Mouse (Mus musculus) embryonic facial prominence, embryonic 15.5 days (tissue): ENCODE measurements around the gene Mcm10. TPM values are rescaled to one million over a fixed set of nuclear protein-coding genes. Genes with fewer than 3 reads are reported as not detected.

ENCODE experiments used
- ATAC-seq: fragments of 200-750 bp; cut with Nextera tagmentation; 2 replicates; pipeline ENCODE4 v1.8.0; 2017; ENCODE audit warnings: low read depth, moderate TSS enrichment; ENCODE audit not compliant: insufficient number of reproducible peaks, low FRiP score, low TSS enrichment
- H3K27ac ChIP-seq: fragments of 300-500 bp; sonication (generic); replicated peaks from 2 replicates; pipeline ENCODE4 v1.5.1; 2015; ENCODE audit warnings: mild to moderate bottlenecking, inconsistent platforms
- H3K27me3 ChIP-seq: fragments of 300-500 bp; sonication (generic); 2 replicates; pipeline ENCODE4 v1.6.1; 2015; ENCODE audit warnings: inconsistent platforms
- H3K36me3 ChIP-seq: fragments of 300-500 bp; sonication (generic); 2 replicates; pipeline ENCODE4 v1.6.1; 2015; ENCODE audit warnings: mild to moderate bottlenecking, inconsistent platforms
- H3K4me1 ChIP-seq: fragments of 300-500 bp; sonication (generic); 2 replicates; pipeline ENCODE4 v1.6.1; 2015; ENCODE audit warnings: inconsistent platforms
- H3K4me2 ChIP-seq: fragments of 300-500 bp; sonication (generic); replicated peaks from 2 replicates; pipeline ENCODE4 v1.6.1; 2015; ENCODE audit warnings: mild to moderate bottlenecking, inconsistent platforms
- H3K4me3 ChIP-seq: fragments of 300-500 bp; sonication (generic); replicated peaks from 2 replicates; pipeline ENCODE4 v1.5.1; 2015; ENCODE audit warnings: mild to moderate bottlenecking, inconsistent platforms
- H3K9ac ChIP-seq: fragments of 300-500 bp; sonication (generic); 2 replicates; pipeline ENCODE4 v1.6.1; 2015; ENCODE audit warnings: inconsistent platforms
- H3K9me3 ChIP-seq: fragments of 300-500 bp; sonication (generic); replicated peaks from 2 replicates; pipeline ENCODE4 v1.6.1; 2016; ENCODE audit warnings: inconsistent platforms
- WGBS: fragments of 180-500 bp; shearing (Covaris S2); methylation state at CpG from one replicate; pipeline ENCODE4 v1.1.7; 2015; 5-methylcytosine and 5-hydroxymethylcytosine counted together
- polyA plus RNA-seq: library from polyadenylated mRNA; unstranded; fragments of >200 nt; fragmentation: Nextera tagmentation; extraction: Ambion mirVana; gene quantifications from 2 replicates; pipeline ENCODE4 v1.2.1, GENCODE M21; 2015

Mcm10 gene
- polyA plus RNA-seq, 1 experiment from 2014 or later: 21.1 TPM

DNA sequence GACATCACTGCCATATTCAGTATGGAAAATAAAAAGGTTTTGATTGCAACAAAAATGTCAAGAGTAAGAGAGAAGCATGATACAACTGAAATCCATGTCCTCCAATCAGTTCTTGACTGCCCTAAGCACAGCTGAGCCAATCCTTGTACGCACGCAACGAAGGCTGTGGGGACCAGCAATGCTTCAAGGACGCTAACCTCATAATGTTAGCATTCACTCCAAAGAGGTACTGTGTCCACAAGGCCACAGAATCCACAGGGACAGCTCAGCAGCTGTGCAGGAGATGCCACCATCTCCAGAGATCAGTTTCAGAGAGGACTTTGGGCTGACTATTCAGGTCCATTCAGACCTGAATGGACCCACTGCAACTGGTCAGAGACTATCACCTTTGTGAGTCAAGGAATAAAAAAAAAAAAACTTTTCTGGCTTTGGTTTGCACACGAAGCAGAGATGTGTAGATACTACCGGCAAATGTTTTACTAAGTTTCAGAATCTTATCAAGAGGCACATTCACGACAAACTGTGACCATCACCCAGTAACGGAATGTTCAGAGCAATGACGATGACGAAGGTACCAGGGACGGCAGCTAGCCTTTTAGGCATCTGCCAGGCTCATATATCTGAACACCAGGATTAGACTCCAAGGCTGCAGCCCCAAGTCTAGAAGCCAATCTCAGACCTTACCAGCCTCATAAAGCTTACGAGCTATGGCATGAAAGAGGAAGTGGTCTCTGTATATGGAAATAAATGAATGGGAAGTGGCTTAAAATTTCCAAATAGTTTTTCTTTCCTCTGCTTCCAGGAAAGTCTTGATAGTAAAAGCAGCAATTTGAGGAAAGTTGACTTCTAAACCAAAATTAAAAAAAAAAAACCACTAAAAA, 27.9 kb upstream of the Mcm10 start:
- ATAC-seq: no peak
- H3K9me3 ChIP-seq: no peaks in the 10 kb centered on the region
- WGBS: 88% methylated on average over 12 of the region's 12 CpGs
- H3K27ac ChIP-seq: no peak overlapping the region
- no peak overlapping the region for H3K9ac ChIP-seq
- no peaks in the 10 kb centered on the region for H3K36me3 ChIP-seq
- no peak overlapping the region for H3K4me2 ChIP-seq
- H3K4me3 ChIP-seq: no peak overlapping the region
- peaks cover 8% of the 10 kb centered on the region; the same call in 1 of the 2 replicates for H3K4me1 ChIP-seq
- H3K27me3 ChIP-seq: no peaks in the 10 kb centered on the region

DNA sequence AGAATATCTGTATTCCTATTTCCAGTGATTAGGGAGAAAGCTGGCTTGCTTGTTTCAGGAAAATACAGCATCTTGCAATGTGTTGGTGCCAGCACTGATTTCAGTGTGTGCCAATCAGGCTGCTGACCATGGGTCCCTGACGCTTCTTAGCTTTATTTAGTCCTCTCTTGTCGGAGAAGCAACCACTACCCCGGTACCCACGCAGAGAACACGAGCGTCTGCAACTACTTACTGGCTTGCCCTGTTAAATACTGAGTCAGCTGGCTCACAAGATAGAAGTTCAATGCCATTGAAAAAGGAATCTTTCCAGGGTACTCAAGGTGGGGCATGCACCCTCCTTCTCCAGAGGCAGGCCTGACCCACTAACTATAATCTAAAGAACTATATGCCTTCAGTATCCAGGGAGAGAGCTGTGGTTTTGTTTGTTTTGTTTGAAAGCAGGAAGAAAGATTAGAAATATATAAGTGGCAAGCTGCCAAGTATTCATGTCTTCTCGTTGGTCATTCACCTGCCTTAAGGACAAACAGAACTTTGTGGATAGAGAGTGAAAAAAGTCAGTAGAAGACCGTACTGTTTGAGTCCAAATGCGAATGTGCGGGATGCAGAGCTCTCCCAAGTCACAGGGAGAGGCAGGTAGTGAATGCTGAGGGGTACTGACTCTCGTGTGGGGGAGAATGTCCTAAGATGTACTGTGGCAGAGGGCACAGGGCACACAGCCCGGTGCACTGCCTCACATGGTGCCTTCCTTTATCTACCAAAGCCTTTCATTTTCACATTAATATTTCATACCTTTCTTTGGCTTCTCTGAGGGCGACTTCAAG, 27.0 kb upstream of the Mcm10 start:
- ATAC-seq: no peak
- Histone ChIP-seq H3K4me3 (no peak overlapping the region), H3K27me3 (no peaks in the 10 kb centered on the region), H3K4me2 (no peak overlapping the region), H3K9ac (no peak overlapping the region), H3K36me3 (no peaks in the 10 kb centered on the region), H3K9me3 (no peaks in the 10 kb centered on the region), H3K4me1 (no peaks in the 10 kb centered on the region), H3K27ac (no peak overlapping the region)
- WGBS: 75% methylated on average over 13 of the region's 13 CpGs

DNA sequence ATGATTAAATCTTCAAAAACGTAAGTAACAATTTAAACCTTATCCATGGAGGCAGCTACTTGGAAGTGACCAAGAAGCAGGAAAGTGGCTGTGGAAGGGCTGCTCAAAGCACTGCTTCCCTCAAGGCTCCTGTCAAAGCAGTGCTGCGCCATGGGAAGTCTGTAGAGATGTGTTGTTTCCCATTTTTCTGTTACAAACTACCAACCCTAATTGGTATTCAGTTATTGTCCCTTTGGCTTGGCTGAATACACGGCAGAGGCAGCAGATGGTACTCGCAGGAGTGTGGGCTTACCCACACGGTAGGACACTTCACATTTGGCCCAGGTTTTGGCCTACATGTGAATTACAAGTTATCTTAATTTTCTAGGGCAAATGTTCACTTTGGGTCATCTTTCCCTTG, 25.7 kb upstream of the Mcm10 start:
- Histone ChIP-seq H3K27me3 (no peaks in the 10 kb centered on the region), H3K4me2 (no peak overlapping the region), H3K9me3 (no peaks in the 10 kb centered on the region), H3K4me1 (no peaks in the 10 kb centered on the region), H3K4me3 (no peak overlapping the region), H3K27ac (no peak overlapping the region), H3K9ac (no peak overlapping the region), H3K36me3 (no peaks in the 10 kb centered on the region)
- WGBS: 85% methylated on average over 5 of the region's 5 CpGs
- no peak for ATAC-seq

DNA sequence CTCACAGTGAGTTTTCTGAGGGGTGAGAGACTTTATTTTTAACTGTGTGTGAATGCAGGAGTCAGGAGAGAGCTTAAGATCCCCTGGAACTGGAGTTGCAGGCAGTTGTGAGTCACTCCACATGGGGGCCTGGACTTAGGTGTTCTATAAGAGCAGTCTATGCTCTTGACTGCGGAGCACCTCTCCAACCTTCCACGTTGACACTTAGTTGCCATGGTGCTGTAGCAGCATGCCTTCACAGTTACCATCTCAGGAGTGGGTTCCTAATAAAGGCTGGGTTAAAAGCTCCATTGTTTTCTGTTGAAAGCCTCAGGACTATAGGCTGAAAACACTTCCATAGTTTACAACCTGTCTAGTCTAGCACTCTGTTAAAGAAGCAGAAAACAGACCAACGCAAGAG, 24.8 kb upstream of the Mcm10 start:
- H3K27me3 ChIP-seq: no peaks in the 10 kb centered on the region
- no peaks in the 10 kb centered on the region for H3K9me3 ChIP-seq
- H3K4me1 ChIP-seq: no peaks in the 10 kb centered on the region
- H3K36me3 ChIP-seq: no peaks in the 10 kb centered on the region
- H3K4me3 ChIP-seq: no peak overlapping the region
- no peak overlapping the region for H3K9ac ChIP-seq
- H3K27ac ChIP-seq: no peak overlapping the region
- 78% methylated on average over 3 of the region's 3 CpGs for WGBS
- no peak for ATAC-seq
- no peak overlapping the region for H3K4me2 ChIP-seq

DNA sequence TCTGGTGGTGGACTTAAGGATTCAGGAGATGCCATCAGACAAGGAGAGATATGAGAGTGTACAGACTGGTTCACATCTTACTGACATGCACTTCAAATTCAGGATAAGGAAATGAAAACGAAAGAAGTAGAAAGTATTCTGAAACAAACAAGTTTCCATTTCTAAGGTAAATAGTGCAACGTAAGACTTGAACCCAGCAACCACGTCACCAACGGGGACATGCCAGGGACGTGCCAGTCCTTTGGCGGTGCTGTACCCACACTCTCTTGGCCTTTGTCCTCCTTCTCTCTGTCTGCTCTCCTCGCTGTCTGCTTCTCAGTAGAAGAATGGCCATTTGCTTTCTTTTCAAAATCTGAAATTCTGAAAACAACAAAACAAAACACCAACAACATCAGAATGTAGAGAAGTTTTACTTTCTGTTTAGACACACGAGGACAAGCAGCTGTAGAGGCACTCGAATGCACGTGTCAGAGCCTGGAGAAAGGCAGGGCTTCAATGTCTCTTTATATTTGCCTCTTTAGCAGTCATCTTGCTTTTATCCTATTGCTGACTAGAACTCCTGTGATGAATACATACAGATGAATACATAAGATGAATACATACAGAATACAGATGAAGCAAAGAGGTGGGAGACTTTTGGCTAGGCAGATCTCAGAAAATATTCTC, 24.0 kb upstream of the Mcm10 start:
- Histone ChIP-seq H3K4me2 (no peak overlapping the region), H3K27ac (no peak overlapping the region), H3K9ac (no peak overlapping the region), H3K36me3 (no peaks in the 10 kb centered on the region), H3K27me3 (no peaks in the 10 kb centered on the region), H3K9me3 (no peaks in the 10 kb centered on the region), H3K4me3 (no peak overlapping the region), H3K4me1 (no peaks in the 10 kb centered on the region)
- WGBS: 83% methylated on average over 10 of the region's 10 CpGs
- no peak for ATAC-seq

DNA sequence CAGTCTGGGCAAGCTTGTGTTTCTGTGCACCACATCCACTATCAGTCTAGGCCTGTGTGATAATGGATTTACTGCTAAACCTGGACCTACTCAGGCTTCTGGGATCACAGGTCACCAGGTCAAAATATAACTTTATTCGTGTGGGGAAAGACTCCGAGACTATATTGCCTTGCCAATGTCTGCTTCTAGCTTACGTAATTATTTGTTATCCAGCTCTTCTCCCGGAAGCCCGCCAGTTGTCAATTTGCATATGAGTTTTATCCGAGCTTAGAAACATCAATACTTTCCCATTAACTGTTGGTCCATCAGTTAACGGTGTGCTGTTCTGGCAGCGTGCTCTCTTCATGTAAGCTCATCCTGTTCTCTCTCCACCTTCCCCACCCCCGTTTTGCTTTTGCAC, 22.6 kb upstream of the Mcm10 start:
- no peak for ATAC-seq
- Histone ChIP-seq H3K27me3 (no peaks in the 10 kb centered on the region), H3K27ac (no peak overlapping the region), H3K9ac (no peak overlapping the region), H3K36me3 (no peaks in the 10 kb centered on the region), H3K4me3 (no peak overlapping the region), H3K9me3 (no peaks in the 10 kb centered on the region), H3K4me1 (no peaks in the 10 kb centered on the region), H3K4me2 (no peak overlapping the region)
- 85% methylated on average over 9 of the region's 9 CpGs for WGBS

DNA sequence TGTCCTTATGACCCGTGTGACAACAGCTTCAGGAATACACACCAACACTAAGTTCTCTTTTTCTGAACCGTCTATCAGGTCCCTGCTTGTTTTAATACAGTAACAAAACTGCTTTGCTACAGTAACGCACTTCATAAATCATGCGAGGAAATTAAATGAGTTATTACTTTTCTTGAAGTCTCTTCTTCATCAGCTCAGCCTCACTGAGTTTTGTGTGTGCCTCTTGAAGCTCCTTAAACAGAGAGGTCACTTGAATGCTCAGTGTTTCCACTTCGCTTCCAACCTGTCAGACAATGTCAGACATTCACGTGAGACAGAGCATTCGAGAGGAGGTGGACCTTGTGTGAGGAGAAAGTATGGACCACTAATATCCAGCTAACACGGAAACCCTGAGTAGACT, 22.2 kb upstream of the Mcm10 start:
- H3K4me2 ChIP-seq: no peak overlapping the region
- 83% methylated on average over 8 of the region's 8 CpGs for WGBS

DNA sequence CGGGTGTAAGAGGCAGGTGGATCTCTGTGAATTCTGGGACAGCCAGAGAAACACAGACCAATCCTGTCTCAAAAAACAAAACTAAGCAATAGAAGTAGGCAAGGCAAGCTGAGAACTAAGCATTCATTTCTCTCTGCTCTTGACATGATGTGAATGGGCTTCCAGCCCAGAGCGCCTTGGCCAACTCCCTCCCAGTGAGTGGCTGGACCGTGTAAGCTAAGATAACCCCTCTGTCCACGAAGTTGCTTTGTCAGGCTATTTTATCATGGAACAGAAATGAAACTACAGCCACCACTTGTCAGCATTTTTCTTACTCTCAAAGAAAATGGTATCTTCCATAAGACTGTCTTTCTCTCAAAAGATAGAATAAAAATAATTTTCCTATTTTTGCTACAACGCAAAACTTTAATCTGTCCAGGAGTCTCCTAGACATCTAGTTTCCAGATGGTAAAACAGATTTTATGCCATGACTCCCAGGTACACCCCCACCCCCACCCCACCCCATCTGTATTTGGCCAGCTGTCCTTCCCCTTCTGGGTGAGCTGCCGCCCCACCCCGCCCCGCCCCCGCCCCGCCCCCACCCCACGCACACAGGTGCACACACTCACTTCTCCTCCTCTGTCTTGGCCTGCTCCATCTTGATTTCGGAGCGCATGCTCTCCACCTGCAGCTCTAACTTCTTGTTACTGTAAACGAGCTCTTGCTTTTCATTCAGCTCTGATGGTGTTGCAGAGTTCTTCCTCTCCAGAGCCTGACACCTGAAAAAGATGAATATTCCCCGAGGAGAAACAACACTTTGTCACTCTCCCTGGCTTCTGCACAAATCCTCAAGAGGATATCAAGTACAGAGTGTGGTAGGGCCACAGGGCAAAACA, 21.2 kb upstream of the Mcm10 start:
- no peak overlapping the region for H3K4me2 ChIP-seq
- no peak overlapping the region for H3K27ac ChIP-seq
- H3K9ac ChIP-seq: no peak overlapping the region
- H3K27me3 ChIP-seq: no peaks in the 10 kb centered on the region
- ATAC-seq: peak; percentile 41; the same call in 1 of the 2 replicates
- no peaks in the 10 kb centered on the region for H3K36me3 ChIP-seq
- WGBS: 61% methylated on average over 15 of the region's 15 CpGs
- no peak overlapping the region for H3K4me3 ChIP-seq
- no peaks in the 10 kb centered on the region for H3K4me1 ChIP-seq
- H3K9me3 ChIP-seq: no peaks in the 10 kb centered on the region

More for the DNA sequence above, 22.2 kb upstream of the Mcm10 start:
- H3K36me3 ChIP-seq: no peaks in the 10 kb centered on the region
- no peak for ATAC-seq
- H3K4me3 ChIP-seq: no peak overlapping the region
- no peak overlapping the region for H3K27ac ChIP-seq
- no peaks in the 10 kb centered on the region for H3K9me3 ChIP-seq
- no peaks in the 10 kb centered on the region for H3K27me3 ChIP-seq
- no peak overlapping the region for H3K9ac ChIP-seq
- no peaks in the 10 kb centered on the region for H3K4me1 ChIP-seq

DNA sequence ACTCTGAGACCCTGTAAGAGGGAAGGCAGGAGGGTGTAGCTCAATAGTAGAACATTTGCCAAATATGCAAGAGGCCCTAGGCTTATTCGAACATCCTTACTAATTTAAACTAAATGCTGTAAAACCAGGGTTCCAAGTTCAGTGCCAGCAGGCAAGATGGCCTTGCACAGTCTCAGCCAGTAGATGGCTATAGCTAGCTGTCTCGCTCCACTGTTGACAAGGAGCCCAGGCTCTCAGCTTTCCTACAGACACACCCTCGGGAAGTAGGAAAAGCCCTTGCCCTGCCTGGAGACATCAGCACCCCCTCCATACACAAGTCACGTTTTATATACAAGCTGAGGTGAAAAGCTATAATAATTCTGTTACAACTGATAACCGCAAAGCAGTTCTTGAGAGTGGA, 20.1 kb upstream of the Mcm10 start:
- no peaks in the 10 kb centered on the region for H3K27me3 ChIP-seq
- H3K9ac ChIP-seq: no peak overlapping the region
- no peak overlapping the region for H3K27ac ChIP-seq
- 63% methylated on average over 5 of the region's 5 CpGs for WGBS
- no peaks in the 10 kb centered on the region for H3K9me3 ChIP-seq
- no peak for ATAC-seq
- no peaks in the 10 kb centered on the region for H3K36me3 ChIP-seq
- no peak overlapping the region for H3K4me3 ChIP-seq
- no peak overlapping the region for H3K4me2 ChIP-seq
- no peaks in the 10 kb centered on the region for H3K4me1 ChIP-seq

DNA sequence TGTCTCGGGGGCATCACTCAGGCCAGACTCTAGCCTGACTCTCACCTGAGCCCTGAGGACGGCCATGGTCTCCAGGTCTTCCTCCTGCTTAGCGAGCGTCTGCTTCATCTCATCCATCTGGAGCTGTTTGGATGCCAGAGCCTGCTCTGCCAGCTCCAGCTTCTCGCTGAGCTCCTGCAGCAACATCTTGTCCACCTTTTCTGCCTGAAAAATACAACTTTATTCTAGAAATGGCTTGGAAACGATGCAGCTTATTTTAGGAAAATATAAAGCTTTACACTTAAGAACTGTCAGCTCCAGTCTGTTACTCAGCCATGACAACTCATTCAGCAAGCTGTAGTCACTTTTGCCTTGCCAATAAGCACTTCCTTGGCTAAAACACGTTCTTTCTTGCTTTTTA, 18.6 kb upstream of the Mcm10 start:
- Histone ChIP-seq H3K4me1 (no peaks in the 10 kb centered on the region), H3K4me2 (no peak overlapping the region), H3K4me3 (no peak overlapping the region), H3K9ac (no peak overlapping the region), H3K27me3 (no peaks in the 10 kb centered on the region), H3K27ac (no peak overlapping the region), H3K9me3 (no peaks in the 10 kb centered on the region), H3K36me3 (no peaks in the 10 kb centered on the region)
- 75% methylated on average over 7 of the region's 7 CpGs for WGBS
- ATAC-seq: no peak
